Mouse (Mus musculus) bone marrow macrophage, adult 2 months (primary cell): Measurements from ENCODE around the gene Tex30. TPM values are rescaled to one million over a fixed set of nuclear protein-coding genes. Genes with fewer than 3 reads are reported as not detected.

ENCODE experiments used
- H3K27ac ChIP-seq: 2 replicates; pipeline ENCODE4 v1.5.1; 2012; ENCODE audit warnings: low read depth, low read length; ENCODE audit not compliant: insufficient read depth
- H3K4me1 ChIP-seq: 2 replicates; pipeline ENCODE4 v1.6.1; 2012; ENCODE audit warnings: low read length; ENCODE audit not compliant: control insufficient read depth, insufficient read depth
- H3K4me3 ChIP-seq: 2 replicates; pipeline ENCODE4 v1.5.1; 2012; ENCODE audit warnings: mild to moderate bottlenecking, low read length, moderate library complexity; ENCODE audit not compliant: insufficient read depth
- CTCF ChIP-seq: IDR thresholded peaks from 2 replicates; pipeline ENCODE4 v1.5.1; 2012; ENCODE audit warnings: low read depth, mild to moderate bottlenecking, low read length, moderate library complexity
- POLR2A ChIP-seq: IDR thresholded peaks from 2 replicates; pipeline ENCODE4 v1.6.1; 2012; ENCODE audit warnings: mild to moderate bottlenecking, low read depth, low read length, borderline replicate concordance
- polyA plus RNA-seq: library from polyadenylated mRNA; stranded (reverse); fragments of >200 nt; gene quantifications from 2 replicates; pipeline ENCODE4 v1.2.4, GENCODE M21; 2012; ENCODE audit not compliant: missing spikeins, insufficient read depth, insufficient read length

Gene Tex30
- polyA plus RNA-seq: 12.5 and 14.6 TPM in 2 replicates

- H3K4me1 ChIP-seq: peaks cover 7% of the 10 kb centered on the region
- H3K4me3 ChIP-seq: peak within 1 kb of the TSS; percentile 96
- TF ChIP-seq POLR2A: no peak
- no peak for TF ChIP-seq CTCF
- H3K27ac ChIP-seq: peak within 1 kb of the TSS; percentile 58
Measured at GRCm38 (mm10) chr1:44102259-44102717, at the start of gene Tex30. Tex30 (minus strand) TSS chr1:44102441.

GRCm38 (mm10) chr1:44148706-44149105, 46.5 kb upstream of the Tex30 start:
- Histone ChIP-seq H3K4me1 (0 out of 2 replicates have a peak, but pooled peaks cover 3% of the 10 kb centered on the region), H3K27ac (no peak overlapping the region), H3K4me3 (peak overlapping the region; percentile 70)
- TF ChIP-seq POLR2A (no peak), CTCF (no peak)

- Histone ChIP-seq H3K4me1 (0 out of 2 replicates have a peak, but pooled peaks cover 3% of the 10 kb centered on the region), H3K4me3 (peak within 1 kb of the TSS; percentile 70), H3K27ac (peak within 1 kb of the TSS; percentile 49)
- 0 out of 2 replicates have a peak, but pooled peaks have one; percentile 13 for TF ChIP-seq POLR2A
- no peak for TF ChIP-seq CTCF
Measured at GRCm38 (mm10) chr1:44147563-44148381, 45.5 kb upstream of the Tex30 start, which contains the start of gene Ercc5. Ercc5 (plus strand) TSS chr1:44147744.

GRCm38 (mm10) chr1:44142747-44143146, 40.5 kb upstream of the Tex30 start:
- TF ChIP-seq CTCF: no peak
- TF ChIP-seq POLR2A: no peak
- Histone ChIP-seq H3K4me1 (0 out of 2 replicates have a peak, but pooled peaks cover 3% of the 10 kb centered on the region), H3K27ac (no peak overlapping the region)

GRCm38 (mm10) chr1:44140232-44140631, 38.0 kb upstream of the Tex30 start:
- Histone ChIP-seq H3K4me3 (no peak overlapping the region), H3K27ac (no peak overlapping the region), H3K4me1 (no peaks in the 10 kb centered on the region)
- TF ChIP-seq POLR2A (no peak), CTCF (no peak)

More at GRCm38 (mm10) chr1:44142747-44143146, 40.5 kb upstream of the Tex30 start:
- H3K4me3 ChIP-seq: no peak overlapping the region

GRCm38 (mm10) chr1:44129929-44130581, 27.8 kb upstream of the Tex30 start:
- no peak for TF ChIP-seq POLR2A
- Histone ChIP-seq H3K4me3 (no peak overlapping the region), H3K4me1 (no peaks in the 10 kb centered on the region), H3K27ac (no peak overlapping the region)

GRCm38 (mm10) chr1:44125590-44125989, 23.3 kb upstream of the Tex30 start:
- Histone ChIP-seq H3K4me3 (no peak overlapping the region), H3K27ac (no peak overlapping the region), H3K4me1 (peaks cover 7% of the 10 kb centered on the region)
- TF ChIP-seq POLR2A (no peak), CTCF (no peak)

- H3K27ac ChIP-seq: no peak overlapping the region
- no peak for TF ChIP-seq CTCF
- TF ChIP-seq POLR2A: no peak
- no peak overlapping the region for H3K4me3 ChIP-seq
- peaks cover 9% of the 10 kb centered on the region for H3K4me1 ChIP-seq
Measured at GRCm38 (mm10) chr1:44122256-44122655, 20.0 kb upstream of the Tex30 start.

- peaks cover 9% of the 10 kb centered on the region for H3K4me1 ChIP-seq
- TF ChIP-seq POLR2A (no peak), CTCF (no peak; the same call in 1 of the 2 replicates)
- peak overlapping the region; percentile 70 for H3K4me3 ChIP-seq
- H3K27ac ChIP-seq: peak overlapping the region; percentile 27; the same call in 1 of the 2 replicates
Measured at GRCm38 (mm10) chr1:44120074-44120406, 17.8 kb upstream of the Tex30 start.

GRCm38 (mm10) chr1:44119201-44120073, 17.2 kb upstream of the Tex30 start:
- peak overlapping the region; percentile 70 for H3K4me3 ChIP-seq
- TF ChIP-seq CTCF (no peak), POLR2A (no peak)

More at GRCm38 (mm10) chr1:44119201-44120073, 17.2 kb upstream of the Tex30 start:
- Histone ChIP-seq H3K4me1 (peaks cover 9% of the 10 kb centered on the region), H3K27ac (peak overlapping the region; percentile 80)
